ENCODE assay signal across 15 mouse cellular contexts in genomic region chr13:63101761-63102160, GRCm38 (mm10).
"Had no signal": no experiment of that assay in that cellular context is flagged by ENCODE, and none has a peak within 500 bp of the region (broad histone marks: within the 10 kb centered on the region; RNA-seq: fewer than 3 reads in every experiment).

No protein-coding gene starts in this region.

- DNase-seq: lung, adult 2 months; lung, postnatal 14 days; lung, postnatal 36 days; right cerebral cortex, postnatal 14 days; thymus, adult 2 months; thymus, postnatal 25 days; thymus, postnatal 4 days had no signal

- H3K9me3 ChIP-seq: lung, embryonic 15.5 days; midbrain, embryonic 13.5 days; midbrain, embryonic 15.5 days; neural tube, embryonic 12.5 days; stomach, embryonic 15.5 days had no signal

- H3K4me1 ChIP-seq: midbrain, embryonic 13.5 days; midbrain, embryonic 15.5 days had no signal

- H3K4me3 ChIP-seq: lung, embryonic 15.5 days; megakaryocyte, embryonic 14.5 days; midbrain, embryonic 13.5 days; midbrain, embryonic 15.5 days; neural tube, embryonic 12.5 days; stomach, embryonic 15.5 days had no signal

- H3K36me3 ChIP-seq: lung, embryonic 15.5 days; midbrain, embryonic 13.5 days; midbrain, embryonic 15.5 days; neural tube, embryonic 12.5 days; stomach, embryonic 15.5 days had no signal

- H3K27me3 ChIP-seq: lung, embryonic 15.5 days; midbrain, embryonic 13.5 days; midbrain, embryonic 15.5 days; neural tube, embryonic 12.5 days; stomach, embryonic 15.5 days had no signal

- H3K9ac ChIP-seq: lung, embryonic 15.5 days; midbrain, embryonic 13.5 days; midbrain, embryonic 15.5 days; neural tube, embryonic 12.5 days; stomach, embryonic 15.5 days had no signal

- H3K27ac ChIP-seq: lung, embryonic 15.5 days; macrophage; midbrain, embryonic 13.5 days; midbrain, embryonic 15.5 days; neural tube, embryonic 12.5 days; stomach, embryonic 15.5 days; stomach, postnatal 0 days had no signal
